Mouse (Mus musculus): ENCODE data around the gene Nab2.
A peak's percentile ranks its signal among the peaks of the same experiment; 100 is the strongest.

DNA sequence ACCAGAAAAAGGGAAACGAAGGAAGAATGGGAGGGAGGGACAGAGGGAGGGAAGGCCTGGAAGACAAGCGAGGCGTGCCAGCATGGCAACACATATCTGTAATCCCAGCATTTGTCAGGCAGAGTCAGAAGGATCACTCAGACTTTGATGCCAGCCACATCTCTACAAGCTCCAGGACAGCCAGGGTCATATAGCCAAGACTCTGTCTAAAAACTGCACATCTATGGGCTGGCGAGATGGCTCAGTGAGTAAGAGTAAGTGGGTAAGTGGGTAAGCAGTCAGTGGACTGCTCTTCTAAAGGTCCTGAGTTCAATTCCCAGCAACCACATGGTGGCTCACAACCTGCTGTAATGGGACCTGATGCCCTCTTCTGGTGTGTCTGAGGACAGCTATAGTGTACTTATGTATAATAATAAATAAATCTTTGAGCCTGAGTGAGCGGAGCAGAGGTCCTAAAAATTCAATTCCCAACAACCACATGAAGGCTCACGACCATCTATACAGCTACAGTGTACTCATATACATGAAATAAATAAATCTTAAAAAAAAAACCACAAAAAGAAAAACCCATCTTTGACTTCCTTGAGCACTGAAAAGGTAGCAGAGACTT, 5.8 kb upstream of the Nab2 start:
- no peak for TF ChIP-seq CTCF (IDR thresholded peaks at IDR 0.05; ENCODE audit: low read depth)
- 0 out of 2 replicates have a peak, but pooled peaks have one; percentile 4 for TF ChIP-seq EP300 (IDR thresholded peaks at IDR 0.05; ENCODE audit: low read depth)

Data from liver, embryonic 14.5 days (tissue).